ENCODE assay signal across 8 mouse cellular contexts in the genomic region with DNA sequence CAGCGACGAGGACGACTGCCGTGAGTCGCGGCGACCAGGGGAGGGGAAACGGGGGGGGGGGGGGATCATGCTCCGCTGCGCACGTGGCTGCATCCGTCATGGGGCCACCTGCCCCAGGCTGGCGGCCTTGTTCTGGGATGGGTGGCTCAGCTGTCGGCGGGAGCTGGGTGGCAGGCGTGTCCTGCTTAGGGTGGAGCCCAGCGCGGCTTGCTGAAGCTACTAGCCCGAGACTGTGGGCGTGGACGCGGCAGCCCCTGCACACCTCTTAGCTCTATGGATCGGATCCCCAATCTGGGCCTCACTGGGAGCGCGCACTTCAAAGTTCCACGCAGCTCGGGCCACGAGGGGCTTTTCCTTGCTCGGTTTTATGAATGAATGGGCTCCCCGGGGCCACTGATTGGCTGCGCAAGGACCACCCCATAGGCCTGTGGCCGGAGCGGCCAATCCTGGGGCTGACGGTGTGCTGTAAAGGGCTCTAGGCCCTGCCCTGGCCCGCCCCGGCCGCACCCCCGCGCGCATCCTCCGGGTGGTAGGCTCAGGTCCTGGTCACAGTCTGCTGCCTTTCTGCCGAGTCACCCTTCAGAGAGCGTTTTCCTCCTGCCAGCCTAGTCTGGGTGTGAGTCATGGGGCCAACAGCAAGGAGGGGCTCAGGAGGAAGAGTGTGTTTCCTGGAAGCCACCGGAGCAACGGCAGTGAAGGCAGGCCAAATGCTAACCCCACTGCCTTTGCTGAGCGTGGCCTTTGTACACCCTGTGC. TPM values are rescaled to one million over a fixed set of nuclear protein-coding genes. Genes with fewer than 3 reads are reported as not detected.
DNase-seq lines count a peak whose midpoint lies in the region; ATAC-seq and TF ChIP-seq lines count a peak whose summit lies in the region.

No protein-coding gene starts in this region.

- peak overlapping the region; percentile 72 for H3K4me2 ChIP-seq in hindbrain, embryonic 14.5 days (replicated peaks)

- TF ChIP-seq CTCF in left cerebral cortex, adult 2 months (IDR thresholded peaks at IDR 0.05), result no peak

- peak overlapping the region; percentile 92 for H3K4me3 ChIP-seq in hindbrain, embryonic 14.5 days (replicated peaks; ENCODE audit: low read length)
- H3K4me3 ChIP-seq in left cerebral cortex, adult 2 months, result peak overlapping the region; percentile 86

- H3K4me1 ChIP-seq in hindbrain, embryonic 14.5 days (replicated peaks; ENCODE audit: control insufficient read depth, insufficient read depth, low read length), result peaks cover 45% of the 10 kb centered on the region

- H3K9ac ChIP-seq in hindbrain, embryonic 14.5 days, result peak overlapping the region; percentile 96

- ATAC-seq in hindbrain, embryonic 14.5 days (ENCODE audit: low FRiP score), result peak; percentile 77
- ATAC-seq in megakaryocyte, adult 5-6 weeks (ENCODE audit: poor library complexity, severe bottlenecking), result peak; percentile 75

- H3K27me3 ChIP-seq in hindbrain, embryonic 14.5 days (ENCODE audit: control insufficient read depth, insufficient read depth, low read length), result no peaks in the 10 kb centered on the region

- WGBS in hindbrain, embryonic 14.5 days, result 1% methylated on average over 46 of the region's 46 CpGs

- peak; percentile 95 for DNase-seq in R1 (ENCODE audit: low read depth, low spot score)
- DNase-seq in cerebellum, postnatal 10 days, result peak; percentile 84 to 86
- peak; percentile 56 to 71 for DNase-seq in frontal cortex, adult 2 months (ENCODE audit: extremely low spot score in 1 of 2, low spot score in 1 of 2)
- DNase-seq in hindbrain, embryonic 14.5 days (ENCODE audit: low spot score), result peak; percentile 62
- peak; percentile 58 to 73 for DNase-seq in left cerebral cortex, adult 2 months (ENCODE audit: extremely low spot score in 1 of 2, low spot score in 2 of 2)
- DNase-seq in right cerebral cortex, adult 18-20 months, result peak; percentile 77
- DNase-seq in urinary bladder, adult 18-20 months (ENCODE audit: low spot score in 2 of 2), result peak; percentile 72 to 73

- no peaks in the 10 kb centered on the region for H3K9me3 ChIP-seq in hindbrain, embryonic 14.5 days (ENCODE audit: control insufficient read depth, low read length)

- intact Hi-C loops in left cerebral cortex, adult 2 months (cut with DNase I), result loop anchor here (2.0 to 5.0 kb wide), 4 partner anchors 13 to 84 kb away; partner anchors contain the start of gene 0610037L13Rik

- H3K36me3 ChIP-seq in hindbrain, embryonic 14.5 days (replicated peaks; ENCODE audit: control insufficient read depth, insufficient read depth), result peaks cover 25% of the 10 kb centered on the region

- H3K27ac ChIP-seq in hindbrain, embryonic 14.5 days, result peak overlapping the region; percentile 96
- peak overlapping the region; percentile 95 for H3K27ac ChIP-seq in left cerebral cortex, adult 2 months

RNA-seq across cellular contexts. Expression of gene Lrp8, which starts 1.5 kb away (rescaled TPM):
- 73.0 and 77.6 TPM in 2 replicates for polyA plus RNA-seq in frontal cortex, adult 2 months (2012; rRNA removed)
- polyA plus RNA-seq in hindbrain, embryonic 14.5 days (2014; fragmentation: Nextera tagmentation; extraction: Ambion mirVana), result 62.2 and 69.5 TPM in 2 replicates
- total RNA-seq in left cerebral cortex, adult 2 months (2021), result 100 to 1,000 TPM in 1 of 2 experiments, 10 to 100 TPM in 1; 93.2 to 123 TPM
- total RNA-seq in megakaryocyte, adult 5-6 weeks (2015), result 4.9 and 6.7 TPM in 2 replicates
- 5.0 and 6.3 TPM in 2 replicates for total RNA-seq in megakaryocyte, adult 5-6 weeks (2017)

Comparison
In these comparisons a context has a peak if more than half of its experiments do, and no peak if none do; other contexts are left out.
1. Peak in every context shown above with its lines: DNase-seq, ATAC-seq, H3K4me3 ChIP-seq and H3K27ac ChIP-seq.
2. RNA of gene Lrp8, which starts 1.5 kb away (total RNA-seq): 93.2 to 123 TPM in left cerebral cortex, adult 2 months; 4.9 to 6.7 TPM in megakaryocyte, adult 5-6 weeks; every median in the first group is over 10 times any median in the second.